Mouse (Mus musculus): ENCODE measurements around the gene Runx1.
A peak's percentile ranks its signal among the peaks of the same experiment; 100 is the strongest.

Runx1 gene

GRCm38 (mm10) chr16:92608180-92608960, 217.6 kb downstream of the Runx1 start:
- no peak for DNase-seq

DNA sequence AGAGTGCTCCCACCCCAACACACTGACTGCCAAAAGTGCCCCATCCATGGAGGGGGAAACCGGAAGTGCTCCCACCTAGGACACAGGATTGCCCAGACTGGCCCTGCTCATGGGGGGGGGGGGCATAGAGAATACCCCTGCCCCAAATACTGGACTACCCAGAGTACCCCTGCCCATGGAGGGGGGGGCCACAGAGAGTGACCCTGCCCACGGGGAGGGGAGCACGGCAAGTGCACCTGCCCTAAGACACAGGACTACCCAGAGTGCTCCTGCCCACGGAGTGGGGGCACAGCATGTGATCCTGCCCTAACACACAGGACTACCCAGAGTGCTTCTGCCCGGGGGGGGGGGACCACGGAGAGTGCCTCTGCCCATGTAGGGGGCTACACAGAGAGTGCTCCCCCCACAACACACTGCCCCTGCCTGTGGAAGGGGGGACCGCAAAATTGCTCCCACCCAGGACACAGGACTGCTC, 219.4 kb downstream of the Runx1 start:
- DNase-seq = no peak

DNA sequence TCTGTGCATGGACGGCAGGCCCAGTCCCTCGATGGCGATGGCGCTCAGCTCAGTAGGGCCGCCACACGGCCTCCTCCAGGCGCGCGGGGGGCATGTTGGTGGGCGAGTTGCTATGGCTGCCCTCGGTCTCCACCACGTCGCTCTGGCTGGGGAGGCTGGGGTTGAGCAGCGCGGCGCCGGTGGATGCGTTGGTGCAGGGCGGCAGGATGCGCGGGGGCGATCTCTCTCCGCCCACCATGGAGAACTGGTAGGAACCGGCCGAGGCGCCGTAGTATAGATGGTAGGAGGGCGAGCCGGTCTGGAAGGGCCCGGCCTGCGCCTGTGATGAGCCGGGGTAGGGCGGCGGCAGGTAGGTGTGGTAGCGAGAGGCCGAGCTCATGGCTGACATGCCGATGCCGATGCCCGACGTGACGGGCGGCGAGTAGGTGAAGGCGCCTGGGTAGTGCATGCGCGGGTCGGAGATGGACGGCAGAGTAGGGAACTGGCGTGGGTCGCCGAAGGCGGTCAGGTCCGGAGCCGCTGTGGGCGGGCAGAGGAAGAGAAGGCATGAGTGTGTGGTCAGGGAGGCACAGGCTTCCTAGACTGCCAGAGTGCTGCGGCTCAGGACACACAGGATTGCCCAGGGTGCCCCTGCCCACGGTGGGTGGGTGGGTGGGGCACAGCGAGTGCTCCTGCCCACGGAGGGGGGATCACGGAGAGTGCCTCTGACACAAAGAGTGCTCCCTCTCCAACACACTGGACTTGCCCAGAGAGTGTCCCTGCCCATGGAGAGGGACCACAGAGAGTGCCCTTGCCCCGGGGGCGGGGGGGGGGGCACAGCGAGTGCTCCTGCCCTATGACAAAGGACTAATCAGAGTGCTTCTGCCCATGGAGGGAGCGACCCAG, 220.1 kb downstream of the Runx1 start:
- DNase-seq = no peak

DNA sequence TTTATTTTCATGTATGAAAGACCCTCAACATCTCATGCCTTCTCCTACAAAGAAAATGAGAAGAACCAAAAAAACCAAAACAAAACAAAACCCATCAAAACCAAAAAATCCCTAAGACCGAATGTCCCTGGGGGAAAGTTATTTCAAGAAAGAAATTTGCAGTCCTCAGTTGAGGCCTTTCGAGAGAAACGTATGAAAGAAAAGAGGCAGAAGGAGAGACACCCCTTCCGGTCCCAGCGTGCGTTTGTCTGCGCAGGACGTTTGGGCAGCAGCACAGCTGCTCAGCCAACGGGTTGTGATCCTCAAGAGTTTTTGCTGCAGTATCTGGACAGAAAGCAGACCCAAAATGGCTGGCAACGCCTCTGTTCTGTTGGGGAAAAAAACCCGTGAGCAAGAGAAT, 223.4 kb downstream of the Runx1 start:
- DNase-seq = no peak

DNA sequence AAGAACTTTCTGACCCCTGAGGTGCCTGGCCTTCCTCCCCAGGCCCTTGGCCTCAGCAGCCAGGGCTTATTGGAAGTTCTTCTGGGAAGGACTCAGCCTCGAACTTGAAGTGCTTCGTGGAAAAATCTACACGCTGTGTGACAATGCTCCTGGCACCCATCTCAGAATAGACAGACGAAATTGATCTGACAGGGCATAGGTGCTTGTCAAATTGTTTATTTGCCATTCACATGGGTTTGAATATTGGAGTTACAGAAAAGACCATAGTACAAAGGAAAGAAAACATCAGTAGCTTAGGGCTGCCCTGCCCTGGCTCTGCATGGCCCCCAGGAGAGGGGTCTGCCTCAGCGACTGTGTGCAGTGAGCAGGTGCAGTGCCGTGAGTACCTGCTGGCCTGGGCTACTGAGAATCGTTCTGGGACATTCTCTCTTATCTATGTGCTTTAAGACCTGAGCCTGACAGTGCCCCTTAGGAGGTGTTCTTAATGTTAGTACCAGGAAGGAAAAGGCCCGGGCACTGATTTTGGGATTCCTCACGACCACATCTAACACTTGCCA, 224.6 kb downstream of the Runx1 start:
- DNase-seq = no peak

GRCm38 (mm10) chr16:92599451-92599850, 226.5 kb downstream of the Runx1 start:
- no peak for DNase-seq

- DNase-seq = no peak
Observed at GRCm38 (mm10) chr16:92597655-92598054, 228.3 kb downstream of the Runx1 start.

DNA sequence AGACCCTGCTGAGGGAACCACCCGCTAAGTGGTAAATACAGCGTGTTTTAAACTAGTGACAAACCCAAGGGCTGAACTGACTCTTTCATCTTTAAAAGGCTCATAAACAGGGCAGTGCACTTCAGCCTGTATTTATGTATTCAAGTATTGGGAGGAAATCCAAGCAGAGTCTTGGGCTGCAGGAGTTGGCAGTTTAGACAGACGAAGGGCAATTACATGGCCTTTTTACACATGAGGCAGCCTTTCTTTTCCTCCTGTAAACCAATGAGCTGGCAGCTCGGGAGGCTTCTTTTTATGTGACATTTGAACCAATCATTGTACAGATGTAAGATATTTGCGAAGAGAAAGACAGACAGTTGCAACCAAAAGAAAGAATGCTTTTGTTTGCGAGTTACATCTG, 233.7 kb downstream of the Runx1 start:
- DNase-seq = no peak

DNA sequence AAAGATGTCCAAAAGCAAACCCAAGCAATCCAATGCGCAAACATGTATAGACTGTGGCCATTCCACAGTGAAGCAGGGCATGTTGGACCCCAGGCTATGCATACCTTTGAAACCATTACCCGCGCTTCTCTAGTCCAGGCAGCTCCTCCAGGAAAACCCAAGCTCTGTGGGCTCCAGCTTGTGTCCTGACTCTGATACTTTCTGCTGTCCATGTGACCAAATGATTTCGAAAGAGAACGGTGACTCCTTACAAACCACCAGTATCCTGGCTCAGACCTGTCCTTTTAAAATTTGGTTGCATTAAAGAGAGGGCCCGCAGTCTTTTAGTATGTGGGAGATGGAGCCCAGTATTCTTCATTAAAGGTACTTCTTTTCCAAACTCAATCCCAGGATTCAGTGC, 234.2 kb downstream of the Runx1 start:
- no peak for DNase-seq

GRCm38 (mm10) chr16:92587836-92588235, 238.1 kb downstream of the Runx1 start:
- no peak for DNase-seq

- DNase-seq = no peak
Observed at GRCm38 (mm10) chr16:92581767-92582166, 244.2 kb downstream of the Runx1 start.

DNA sequence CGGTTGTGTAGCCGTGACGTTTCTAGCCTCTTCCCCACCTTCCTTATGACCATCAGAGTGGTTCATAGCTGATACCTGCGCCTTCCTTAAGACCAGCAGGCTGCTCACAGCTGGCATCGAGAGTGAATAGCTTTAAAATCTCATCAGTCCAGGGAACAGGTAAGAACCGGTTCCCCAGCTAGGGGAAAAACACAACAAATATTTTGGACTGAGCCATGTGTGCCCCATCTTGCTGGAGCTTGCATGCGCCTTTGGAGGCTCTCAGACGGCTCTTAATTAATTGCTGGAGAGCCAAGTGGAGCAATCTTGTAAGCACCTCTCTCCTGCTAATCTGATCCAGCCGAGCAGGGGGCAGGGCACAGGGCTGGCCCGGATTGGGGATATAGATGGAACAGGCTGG, 245.0 kb downstream of the Runx1 start:
- DNase-seq = no peak

DNA sequence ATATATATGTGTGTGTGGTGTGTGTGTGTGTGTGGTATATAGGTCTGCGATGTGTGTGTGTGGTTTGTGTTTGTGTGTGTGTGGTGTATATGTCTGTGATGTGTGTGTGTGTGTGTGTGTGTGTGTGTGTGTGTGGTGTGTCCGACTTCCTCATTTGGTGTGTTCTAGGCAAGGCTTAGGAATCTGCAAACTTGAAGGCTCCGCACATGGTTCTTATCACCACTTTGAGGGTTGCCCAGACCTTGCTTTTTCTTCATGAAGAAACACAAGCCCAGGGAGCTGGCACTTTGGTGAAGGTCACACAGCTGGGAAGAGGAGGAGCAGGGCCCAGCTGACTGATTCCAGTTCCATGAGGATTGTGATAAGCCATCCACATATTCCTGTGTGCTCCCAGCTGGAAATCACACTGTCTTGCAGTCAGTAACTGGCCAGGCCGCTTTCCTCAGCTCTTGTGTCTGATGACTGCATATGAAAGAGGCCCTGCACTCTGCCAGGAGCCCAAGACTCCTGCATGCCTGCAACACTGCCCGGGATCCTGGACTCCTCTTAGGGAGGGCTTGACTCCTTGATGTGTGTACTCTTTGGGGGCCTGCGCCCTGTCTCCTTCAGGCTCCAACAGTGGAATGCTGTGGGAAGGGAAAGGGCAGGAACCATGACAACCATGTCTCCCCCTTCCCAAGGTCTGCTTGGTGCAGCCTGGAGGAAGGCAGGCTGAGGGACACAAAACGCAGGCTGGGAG, 246.9 kb downstream of the Runx1 start:
- DNase-seq = no peak

- no peak for DNase-seq
Observed at GRCm38 (mm10) chr16:92577381-92577780, 248.6 kb downstream of the Runx1 start.

- DNase-seq = no peak
Observed at GRCm38 (mm10) chr16:92575792-92576191, 250.2 kb downstream of the Runx1 start.

- DNase-seq = no peak
Observed at GRCm38 (mm10) chr16:92573193-92573592, 252.8 kb downstream of the Runx1 start.

DNA sequence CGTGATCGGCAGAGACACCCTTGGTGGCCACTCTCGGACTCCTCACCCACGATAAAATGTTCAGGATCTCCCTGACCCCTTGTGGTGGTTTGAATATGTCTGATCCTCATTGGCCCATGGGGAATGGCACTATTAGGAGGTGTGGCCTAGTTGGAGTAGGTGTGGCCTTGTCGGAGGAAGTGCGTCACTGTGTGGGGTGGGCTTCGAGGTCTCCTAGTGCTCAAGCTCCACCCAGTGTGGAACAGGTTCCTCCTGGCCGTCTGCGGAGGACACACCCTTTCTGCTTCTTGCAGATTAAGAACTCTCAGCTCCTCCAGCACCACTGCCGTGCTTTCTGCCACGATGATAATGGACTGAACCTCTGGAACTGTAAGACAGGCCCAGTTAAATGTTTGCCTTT, 254.7 kb downstream of the Runx1 start:
- DNase-seq = no peak

- DNase-seq = no peak
Observed at GRCm38 (mm10) chr16:92566146-92566545, 259.8 kb downstream of the Runx1 start.

DNA sequence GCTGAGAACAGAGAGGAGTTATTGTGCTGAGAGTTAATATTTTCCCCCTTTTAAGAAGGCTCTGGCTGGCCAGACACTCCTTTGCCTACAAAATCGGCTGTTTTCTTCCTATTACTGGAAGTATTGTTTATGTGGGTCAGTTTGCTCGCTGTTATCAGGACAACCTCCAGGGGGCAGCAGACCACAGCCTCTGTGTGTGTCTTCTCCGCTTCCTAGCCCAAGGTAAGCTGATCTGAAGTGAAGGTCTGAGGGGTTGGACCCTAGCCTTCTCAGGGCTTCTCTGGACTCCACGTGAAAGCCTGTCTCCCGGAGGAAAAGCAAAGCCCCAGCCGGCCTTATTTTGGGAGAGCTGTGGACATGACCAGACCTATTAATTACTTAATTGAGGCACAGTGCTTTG, 260.2 kb downstream of the Runx1 start:
- DNase-seq = peak; percentile 87

DNA sequence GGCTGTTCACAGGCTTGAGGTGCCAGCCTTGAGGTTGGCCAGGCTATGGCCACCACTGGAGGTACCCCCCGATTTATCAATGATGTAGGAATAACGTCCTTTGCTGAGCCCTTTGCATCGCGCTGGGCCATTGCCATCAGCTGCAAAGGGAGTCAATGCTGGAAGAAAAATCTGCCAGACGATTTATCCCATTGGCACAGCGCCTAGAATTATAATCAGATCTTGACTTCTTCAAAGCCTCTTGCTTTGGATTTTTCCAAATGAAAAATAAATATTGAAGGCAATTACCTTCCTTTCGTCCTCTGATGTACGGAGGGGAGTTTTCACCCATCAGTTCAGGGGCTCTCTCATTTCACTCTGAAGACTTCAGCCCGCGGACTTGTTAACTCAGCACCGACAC, 260.7 kb downstream of the Runx1 start:
- no peak for DNase-seq

DNA sequence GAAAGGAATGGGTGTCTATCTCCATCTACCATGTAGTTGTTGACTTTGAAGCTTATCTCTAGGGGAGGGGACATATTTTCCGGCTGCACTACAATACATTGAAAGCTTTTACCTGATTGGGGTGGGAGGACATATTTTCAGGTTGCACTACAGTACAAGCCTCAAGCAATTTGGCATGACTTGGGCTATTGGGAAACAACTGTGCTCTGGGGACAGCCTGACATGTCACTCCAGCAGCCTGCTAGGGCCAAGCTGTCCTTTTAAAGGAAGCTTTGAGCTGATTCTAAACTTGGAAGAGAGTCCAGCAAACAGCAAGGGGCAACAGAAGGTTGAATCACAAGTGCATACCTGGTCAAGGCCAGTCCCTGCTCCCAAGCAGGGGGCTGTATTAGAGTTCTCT, 270.9 kb downstream of the Runx1 start:
- no peak for DNase-seq

- no peak for DNase-seq
Observed at GRCm38 (mm10) chr16:92552858-92553257, 273.1 kb downstream of the Runx1 start.

- DNase-seq = no peak
Observed at GRCm38 (mm10) chr16:92552106-92552382, 273.9 kb downstream of the Runx1 start.

All from cerebellum, adult 9-10 months (tissue).